Mouse (Mus musculus) intestine, embryonic 14.5 days (tissue): ENCODE measurements around the gene Gzmf. TPM values are rescaled to one million over a fixed set of nuclear protein-coding genes. Genes with fewer than 3 reads are reported as not detected.
"Not testable (repeated sequence)": the region's sequence is repeated elsewhere in the genome, so short reads cannot be mapped to it uniquely, and the experiment has no call there.

Experiments used
- ATAC-seq: fragments of 200-750 bp; cut with Nextera tagmentation; replicated peaks from 2 replicates; pipeline ENCODE4 v1.8.0; 2017; ENCODE audit warnings: low read depth, moderate number of reproducible peaks, moderate TSS enrichment, moderate library complexity; ENCODE audit not compliant: low FRiP score, low TSS enrichment
- DNase-seq: peaks from one replicate; pipeline ENCODE4 v3.0.0-alpha.2; 2018; ENCODE audit warnings: low spot score
- H3K27ac ChIP-seq: fragments of 300-500 bp; sonication (generic); 2 replicates; pipeline ENCODE4 v1.5.1; 2014; ENCODE audit warnings: low read depth, mild to moderate bottlenecking, control low read depth
- H3K27me3 ChIP-seq: fragments of 300-500 bp; sonication (generic); replicated peaks from 2 replicates; pipeline ENCODE4 v1.6.1; 2014; ENCODE audit warnings: low read length, control low read depth; ENCODE audit not compliant: control insufficient read depth, insufficient read depth
- H3K36me3 ChIP-seq: fragments of 300-500 bp; sonication (generic); 2 replicates; pipeline ENCODE4 v1.6.1; 2014; ENCODE audit warnings: low read length, control low read depth; ENCODE audit not compliant: control insufficient read depth, insufficient read depth
- H3K4me1 ChIP-seq: fragments of 300-500 bp; sonication (generic); replicated peaks from 2 replicates; pipeline ENCODE4 v1.6.1; 2014; ENCODE audit warnings: low read length, control low read depth, mixed read lengths; ENCODE audit not compliant: control insufficient read depth, insufficient read depth
- H3K4me2 ChIP-seq: fragments of 300-500 bp; sonication (generic); 2 replicates; pipeline ENCODE4 v1.6.1; 2014; ENCODE audit warnings: low read length
- H3K4me3 ChIP-seq: fragments of 300-500 bp; sonication (generic); 2 replicates; pipeline ENCODE4 v1.5.1; 2014; ENCODE audit warnings: low read depth, low read length, control low read depth, mixed read lengths
- H3K9ac ChIP-seq: fragments of 300-500 bp; sonication (generic); 2 replicates; pipeline ENCODE4 v1.6.1; 2014; ENCODE audit warnings: mild to moderate bottlenecking, low read length
- H3K9me3 ChIP-seq: fragments of 300-500 bp; sonication (generic); 2 replicates; pipeline ENCODE4 v1.6.1; 2016; ENCODE audit warnings: low read length, control low read depth; ENCODE audit not compliant: control insufficient read depth
- WGBS: fragments of 180-500 bp; shearing (Covaris S2); extraction: QIAGEN DNeasy Blood & Tissue Kit; methylation state at CpG from one replicate; pipeline ENCODE4 v1.1.7; 2014; 5-methylcytosine and 5-hydroxymethylcytosine counted together
- polyA plus RNA-seq: library from polyadenylated mRNA; unstranded; fragments of >200 nt; fragmentation: Nextera tagmentation; extraction: Ambion mirVana; gene quantifications from 2 replicates; pipeline ENCODE4 v1.2.1, GENCODE M21; 2014

Gene Gzmf
- polyA plus RNA-seq, 1 experiment from 2014 or later = not detected

DNA sequence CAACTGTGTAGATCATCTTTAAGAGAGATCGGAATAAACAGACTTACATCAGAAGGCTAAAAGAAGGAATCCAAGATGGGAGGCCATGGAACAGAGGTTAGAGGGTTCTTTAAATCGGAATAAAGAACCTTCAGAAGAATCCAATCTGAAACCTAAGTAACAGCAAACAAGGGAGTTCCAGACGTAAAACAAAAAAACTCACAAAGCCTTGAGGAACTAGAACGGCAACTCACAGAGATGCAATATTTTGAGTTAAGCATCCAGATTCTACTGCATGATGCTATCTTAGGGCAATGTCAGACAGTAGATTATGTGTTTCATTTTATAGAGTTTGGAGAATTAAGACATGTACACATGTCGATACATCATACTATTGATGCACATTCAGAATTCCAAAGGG lies 36.7 kb downstream of the Gzmf start, which contains the start of gene Gzmn:
Gzmn (minus strand) TSS at position 101 of the 400 bp plus-strand sequence.
- no peak for ATAC-seq
- DNase-seq = no peak
- Histone ChIP-seq H3K27ac (no peak within 1 kb of the TSS), H3K9me3 (no peaks in the 10 kb centered on the region), H3K4me3 (no peak within 1 kb of the TSS), H3K9ac (no peak within 1 kb of the TSS), H3K4me2 (no peak within 1 kb of the TSS), H3K4me1 (no peaks in the 10 kb centered on the region), H3K36me3 (no peaks in the 10 kb centered on the region), H3K27me3 (no peaks in the 10 kb centered on the region)
- WGBS = 89% methylated on average over 5 of the region's 5 CpGs

DNA sequence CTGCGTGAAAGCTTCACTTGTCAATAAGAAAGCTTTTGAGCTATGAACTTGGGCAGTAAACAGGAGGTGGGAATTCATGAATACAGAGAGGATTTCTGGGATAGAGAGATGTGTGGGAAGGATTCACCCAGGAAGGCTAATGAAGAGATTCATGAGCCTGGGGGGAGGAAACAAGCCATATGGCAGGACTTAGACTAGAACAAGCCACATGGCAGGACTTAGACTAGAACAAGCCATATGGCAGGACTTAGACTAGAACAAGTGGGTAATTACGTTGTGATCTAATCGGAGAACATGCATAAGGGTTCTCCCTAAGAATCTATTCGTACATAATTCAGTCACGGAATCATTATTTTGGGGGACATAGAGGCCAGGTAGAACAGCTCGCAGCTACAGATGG lies 37.8 kb downstream of the Gzmf start:
- Histone ChIP-seq H3K9me3 (no peaks in the 10 kb centered on the region), H3K36me3 (no peaks in the 10 kb centered on the region), H3K4me2 (no peak overlapping the region), H3K9ac (no peak overlapping the region), H3K27me3 (no peaks in the 10 kb centered on the region), H3K27ac (no peak overlapping the region), H3K4me3 (no peak overlapping the region), H3K4me1 (no peaks in the 10 kb centered on the region)
- 97% methylated on average over 6 of the region's 6 CpGs for WGBS
- DNase-seq (no peak), ATAC-seq (no peak)

DNA sequence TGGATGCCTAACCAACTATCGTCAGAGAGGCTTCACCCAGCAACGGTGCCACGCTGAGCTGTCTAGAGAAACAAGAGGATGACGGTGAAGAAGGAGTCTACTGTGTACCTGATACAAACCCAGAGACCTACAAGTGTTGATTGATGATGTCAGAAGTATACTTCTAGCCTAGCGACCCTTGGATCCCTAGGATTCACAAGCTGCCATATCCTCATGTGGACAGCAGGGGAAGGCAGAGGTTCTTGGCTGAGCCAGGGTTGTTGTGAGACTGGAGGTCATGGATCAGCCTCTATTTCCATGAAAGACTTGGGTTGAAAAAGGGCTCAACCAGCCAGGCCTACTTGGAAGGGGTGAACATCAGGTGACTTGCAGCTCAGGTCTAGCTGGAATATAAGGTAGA lies 38.5 kb downstream of the Gzmf start:
- Histone ChIP-seq H3K4me1 (no peaks in the 10 kb centered on the region), H3K9me3 (no peaks in the 10 kb centered on the region), H3K27me3 (no peaks in the 10 kb centered on the region), H3K4me3 (no peak overlapping the region), H3K4me2 (no peak overlapping the region), H3K36me3 (no peaks in the 10 kb centered on the region), H3K9ac (no peak overlapping the region), H3K27ac (no peak overlapping the region)
- ATAC-seq = no peak
- no peak for DNase-seq
- WGBS = 90% methylated on average over 5 of the region's 5 CpGs

DNA sequence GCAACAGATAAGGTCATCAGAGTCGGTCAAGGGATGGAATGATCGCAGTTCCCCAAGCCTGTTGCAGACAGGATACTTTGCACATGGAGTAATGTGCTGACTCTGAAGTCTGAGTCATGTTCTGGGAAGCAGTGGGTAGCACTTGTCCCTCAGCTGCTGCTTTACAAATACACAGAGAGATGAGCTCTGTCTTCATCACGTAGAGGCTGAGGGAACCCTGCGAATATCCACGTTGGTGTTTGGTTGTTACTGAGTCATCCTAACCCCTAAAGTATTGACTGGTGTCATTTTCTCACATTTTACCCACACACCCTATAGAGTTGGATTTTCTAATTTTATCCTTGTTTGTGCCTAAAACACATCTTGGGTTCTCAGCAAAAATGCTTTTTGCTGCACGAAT lies 43.2 kb downstream of the Gzmf start:
- Histone ChIP-seq H3K27ac (no peak overlapping the region), H3K4me1 (no peaks in the 10 kb centered on the region), H3K9me3 (no peaks in the 10 kb centered on the region), H3K9ac (no peak overlapping the region), H3K4me2 (no peak overlapping the region), H3K36me3 (no peaks in the 10 kb centered on the region), H3K4me3 (no peak overlapping the region), H3K27me3 (no peaks in the 10 kb centered on the region)
- DNase-seq (no peak), ATAC-seq (no peak)
- WGBS = 78% methylated on average over 6 of the region's 6 CpGs

DNA sequence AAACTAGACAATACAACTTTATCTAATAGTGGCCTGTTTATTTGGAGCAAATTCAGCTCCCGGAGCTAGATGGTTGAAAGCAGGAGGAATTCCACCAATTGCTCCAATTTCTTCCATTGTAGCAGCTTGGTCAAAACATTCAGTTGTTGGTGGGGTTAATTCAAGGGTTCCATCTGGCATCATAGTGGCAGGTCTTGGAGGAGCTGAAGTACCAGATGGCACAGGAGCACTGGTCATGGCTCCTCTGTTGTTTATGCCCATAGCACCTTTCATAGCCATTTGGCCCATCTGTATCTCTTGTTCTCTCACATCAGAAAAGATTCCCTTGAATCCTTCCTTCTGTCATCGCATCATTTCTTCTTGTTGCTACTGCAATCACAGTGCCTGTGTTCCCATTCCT lies 49.1 kb downstream of the Gzmf start:
- Histone ChIP-seq H3K4me1 (no peaks in the 10 kb centered on the region), H3K27me3 (no peaks in the 10 kb centered on the region), H3K27ac (no peak overlapping the region), H3K9ac (no peak overlapping the region), H3K9me3 (no peaks in the 10 kb centered on the region), H3K4me3 (no peak overlapping the region), H3K36me3 (no peaks in the 10 kb centered on the region), H3K4me2 (no peak overlapping the region)
- ATAC-seq = no peak
- DNase-seq = no peak
- WGBS = 81% methylated on average over 2 of the region's 2 CpGs

DNA sequence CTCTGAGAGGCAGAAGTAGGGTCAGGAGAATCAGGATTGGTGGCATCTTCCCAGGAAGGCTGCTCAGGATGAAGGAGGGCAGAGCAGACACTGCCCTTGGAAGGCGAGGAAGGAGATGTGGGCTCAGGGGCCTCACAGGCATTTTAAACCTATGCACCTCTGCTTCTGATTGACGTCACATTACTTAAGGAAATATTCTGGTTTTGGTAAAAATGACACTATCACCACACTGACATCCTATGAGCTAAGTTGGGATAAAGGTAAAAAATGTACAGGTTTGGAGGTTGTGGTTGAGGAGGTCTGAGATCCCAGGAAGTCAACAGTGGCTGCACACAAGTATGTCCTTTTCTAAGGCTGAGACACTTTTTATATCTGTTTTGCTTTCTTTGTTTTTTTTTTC lies 51.7 kb downstream of the Gzmf start, which contains the start of gene Gzmg:
Gzmg (minus strand) TSS at position 101 of the 400 bp plus-strand sequence.
- not testable (repeated sequence) for H3K27me3 ChIP-seq, H3K4me2 ChIP-seq, H3K4me3 ChIP-seq, H3K9me3 ChIP-seq, H3K27ac ChIP-seq, DNase-seq, H3K4me1 ChIP-seq, ATAC-seq, H3K9ac ChIP-seq, H3K36me3 ChIP-seq
- 88% methylated on average over 2 of the region's 2 CpGs for WGBS

DNA sequence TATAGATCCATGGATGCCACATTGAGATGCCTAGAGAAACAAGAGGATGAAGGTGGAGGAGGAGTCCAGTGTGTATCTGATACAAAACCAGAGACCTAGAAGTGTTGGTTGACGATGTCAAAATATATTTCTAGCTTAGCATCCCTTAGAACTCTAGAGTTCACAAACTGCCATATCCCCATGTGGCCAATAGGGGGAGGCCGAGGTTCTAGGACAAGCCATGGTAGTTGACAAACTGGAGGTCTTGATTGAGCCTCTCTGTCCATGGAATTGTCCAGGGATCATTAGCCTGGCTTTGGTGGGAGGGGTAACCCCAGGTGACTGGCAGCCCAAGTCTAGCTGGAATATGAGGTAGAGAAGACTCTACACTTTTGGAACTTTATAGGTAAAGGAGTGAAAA lies 55.9 kb downstream of the Gzmf start:
- H3K4me2 ChIP-seq = no peak overlapping the region
- H3K27ac ChIP-seq = no peak overlapping the region
- no peaks in the 10 kb centered on the region for H3K9me3 ChIP-seq
- no peaks in the 10 kb centered on the region for H3K27me3 ChIP-seq
- DNase-seq (no peak), ATAC-seq (no peak)
- H3K36me3 ChIP-seq = no peaks in the 10 kb centered on the region
- H3K4me1 ChIP-seq = no peaks in the 10 kb centered on the region
- WGBS = 69% methylated on average over 2 of the region's 2 CpGs
- no peak overlapping the region for H3K9ac ChIP-seq
- no peak overlapping the region for H3K4me3 ChIP-seq

Other genes with a start within 250 kb of the Gzmf start
- gene Mcpt1, start 193.4 kb downstream of the Gzmf start, polyA plus RNA-seq = 0.24 TPM in 2 replicates
- gene Mcpt9, start 180.9 kb downstream of the Gzmf start, polyA plus RNA-seq = not detected in 2 replicates
- 0.17 and 0.18 TPM in 2 replicates for gene Mcpt2, start 169.4 kb downstream of the Gzmf start, polyA plus RNA-seq
- 0.22 TPM in 1 of 2 replicates, not detected in the other for gene Mcpt4, start 149.1 kb downstream of the Gzmf start, polyA plus RNA-seq
- gene Mcpt8, start 126.1 kb downstream of the Gzmf start, polyA plus RNA-seq = 1.5 and 1.8 TPM in 2 replicates
- gene Ctsg, start 108.8 kb downstream of the Gzmf start, polyA plus RNA-seq = not detected in 2 replicates
- not detected in 2 replicates for gene Gzme, start 90.8 kb downstream of the Gzmf start, polyA plus RNA-seq
- gene Gzmd, start 78.8 kb downstream of the Gzmf start, polyA plus RNA-seq = not detected in 2 replicates
- gene Gzmg, start 51.8 kb downstream of the Gzmf start, polyA plus RNA-seq = not detected in 2 replicates
- gene Gzmn, start 36.8 kb downstream of the Gzmf start, polyA plus RNA-seq = not detected in 2 replicates
- gene Gzmc, start 23.2 kb upstream of the Gzmf start, polyA plus RNA-seq = not detected in 2 replicates
- gene Gzmb, start 50.8 kb upstream of the Gzmf start, polyA plus RNA-seq = 1.6 and 1.7 TPM in 2 replicates
- gene Atp12a, start 153.7 kb upstream of the Gzmf start, polyA plus RNA-seq = 0.15 TPM in 1 of 2 replicates, not detected in the other
- 1.3 and 2.1 TPM in 2 replicates for gene Rnf17, start 191.2 kb upstream of the Gzmf start, polyA plus RNA-seq